Mouse (Mus musculus): ENCODE results near the gene 2410004P03Rik. TPM values are rescaled to one million over a fixed set of nuclear protein-coding genes. Genes with fewer than 3 reads are reported as not detected.

2410004P03Rik gene
- total RNA-seq, 2 experiments from 2014 or later, result 0.12 TPM; not detected in 1

Other genes with a start within 250 kb of the 2410004P03Rik start
- gene Greb1, start 210.8 kb downstream of the 2410004P03Rik start, total RNA-seq (2021), result under 1 TPM; 0.55 to 0.74 TPM
- gene E2f6, start 200.8 kb downstream of the 2410004P03Rik start, total RNA-seq (2021), result 10 to 100 TPM; 52.7 to 58.7 TPM
- 10 to 100 TPM; 90.0 to 93.5 TPM for gene Rock2, start 116.8 kb downstream of the 2410004P03Rik start, total RNA-seq (2021)
- gene Pqlc3, start 11.3 kb downstream of the 2410004P03Rik start, total RNA-seq (2021), result 1 to 10 TPM; 2.4 to 3.0 TPM
- not detected for gene Kcnf1, start 165.2 kb upstream of the 2410004P03Rik start, total RNA-seq (2021)